Mouse (Mus musculus): ENCODE results near the gene Egfl6. TPM values are rescaled to one million over a fixed set of nuclear protein-coding genes. Genes with fewer than 3 reads are reported as not detected.
A peak's percentile ranks its signal among the peaks of the same experiment; 100 is the strongest.

Egfl6 gene
- polyA plus RNA-seq, 1 experiment, result 0.30 TPM

DNA sequence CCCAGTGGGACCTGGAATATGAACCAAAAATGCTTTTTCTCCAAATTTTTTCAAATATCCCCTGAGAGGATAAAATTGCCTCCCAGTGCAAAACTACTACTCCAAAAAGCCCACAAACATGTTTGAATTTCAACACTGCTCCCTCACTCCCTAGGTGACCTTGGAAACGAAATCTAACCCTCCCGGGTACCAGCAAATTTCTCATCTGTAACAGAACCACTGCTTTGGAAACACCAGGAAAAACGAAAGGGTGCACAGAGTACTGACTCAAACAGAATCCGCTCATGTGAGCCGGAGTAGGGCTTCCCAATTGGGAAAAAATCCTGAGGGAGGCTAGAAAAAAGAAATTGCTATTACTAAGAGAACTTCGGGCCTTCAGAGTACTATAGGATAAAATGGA, 108.1 kb downstream of the Egfl6 start:
- Histone ChIP-seq H3K9ac (ENCODE audit: low read depth, poor library complexity, severe bottlenecking) (no peak overlapping the region), H3K4me3 (ENCODE audit: low read depth, low read length) (peak overlapping the region; percentile 33), H3K27me3 (ENCODE audit: control insufficient read depth, insufficient read depth, low read length, poor library complexity, severe bottlenecking) (no peaks in the 10 kb centered on the region)

More for the DNA sequence above, 108.1 kb downstream of the Egfl6 start:
- Histone ChIP-seq H3K27ac (ENCODE audit: insufficient read depth, low read length) (no peak overlapping the region; the same call in 1 of the 2 replicates), H3K36me3 (ENCODE audit: control insufficient read depth, insufficient read depth, low read length, poor library complexity, severe bottlenecking) (peaks cover 17% of the 10 kb centered on the region), H3K9me3 (replicated peaks; ENCODE audit: control insufficient read depth, insufficient read depth, low read length, poor library complexity, severe bottlenecking) (no peaks in the 10 kb centered on the region), H3K4me1 (ENCODE audit: control insufficient read depth, insufficient read depth, low read length) (no peaks in the 10 kb centered on the region)
- TF ChIP-seq POLR2A (IDR thresholded peaks at IDR 0.05; ENCODE audit: insufficient read depth, low read length) (no peak), EP300 (IDR thresholded peaks at IDR 0.05; ENCODE audit: insufficient read depth, low read depth, low read length) (no peak), CTCF (IDR thresholded peaks at IDR 0.05; ENCODE audit: low read depth, low read length) (no peak)

Other genes starting within 250 kb of the Egfl6 start
- 11.0 and 12.3 TPM in 2 replicates for gene Trappc2, start 145.1 kb downstream of the Egfl6 start, polyA plus RNA-seq (2011; ENCODE audit: insufficient read depth, insufficient read length, low read depth, missing spikeins)
- 19.7 and 19.8 TPM in 2 replicates for gene Ofd1, start 145.0 kb downstream of the Egfl6 start, polyA plus RNA-seq (2011; ENCODE audit: insufficient read depth, insufficient read length, low read depth, missing spikeins)
- 74.9 and 75.8 TPM in 2 replicates for gene Rab9, start 105.9 kb downstream of the Egfl6 start, polyA plus RNA-seq (2011; ENCODE audit: insufficient read depth, insufficient read length, low read depth, missing spikeins)
- gene Tceanc, start 67.2 kb downstream of the Egfl6 start, polyA plus RNA-seq (2011; ENCODE audit: insufficient read depth, insufficient read length, low read depth, missing spikeins), result 9.9 and 10.5 TPM in 2 replicates

All from ES-Bruce4 (cell line).